Mouse (Mus musculus): ENCODE measurements at regions not wholly inside any gene's neighbourhood (a gene's known extent, or its start where the extent isn't known, plus 50 kb on each side); places are given as distances from the start of the nearest gene placed in this dataset.

DNA sequence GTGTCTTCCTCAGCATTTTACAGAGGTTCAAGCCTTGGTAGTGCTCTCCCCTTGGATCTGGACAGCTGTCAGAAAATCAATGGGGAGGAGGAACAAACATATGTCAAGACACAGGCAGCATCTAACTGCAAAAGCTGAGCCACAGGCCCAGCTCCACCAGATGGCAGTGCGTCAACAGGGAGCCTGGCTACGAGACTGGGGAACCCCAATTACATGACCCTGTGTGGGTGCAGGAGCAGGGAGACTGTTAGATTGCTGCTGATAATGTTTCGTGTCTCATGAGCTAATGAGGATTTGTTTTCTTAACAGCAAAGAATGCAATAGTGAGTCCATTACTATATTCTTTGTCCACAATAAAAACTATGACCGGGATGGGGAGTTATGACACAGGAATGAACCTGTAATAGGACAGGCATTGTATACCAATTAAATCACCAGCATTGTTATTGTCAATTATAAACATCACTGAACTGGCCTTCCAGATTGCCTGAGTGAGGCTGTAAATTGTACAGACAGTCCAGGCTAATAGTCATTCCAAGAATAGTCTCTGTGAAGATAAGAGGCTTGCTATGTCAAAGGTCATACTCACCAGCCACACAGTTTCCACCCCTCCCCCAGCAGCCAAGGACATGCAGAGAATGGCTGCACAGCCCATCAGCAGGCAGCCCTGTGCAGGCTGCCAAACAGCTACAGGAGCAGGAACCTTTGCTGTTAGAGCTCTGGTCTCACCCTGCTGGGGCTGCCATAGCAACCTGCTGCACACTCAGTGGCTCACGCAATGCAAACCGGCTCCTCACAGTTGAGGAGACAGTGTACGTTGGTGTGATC is 58.8 kb upstream of the Barx2 start:
- intact Hi-C loops (cut with DNase I), result loop anchor here (1.0 to 5.0 kb wide), 2 partner anchors 60 to 187 kb away; no protein-coding TSS in a partner anchor
- no peak for DNase-seq (ENCODE audit: low spot score)

DNA sequence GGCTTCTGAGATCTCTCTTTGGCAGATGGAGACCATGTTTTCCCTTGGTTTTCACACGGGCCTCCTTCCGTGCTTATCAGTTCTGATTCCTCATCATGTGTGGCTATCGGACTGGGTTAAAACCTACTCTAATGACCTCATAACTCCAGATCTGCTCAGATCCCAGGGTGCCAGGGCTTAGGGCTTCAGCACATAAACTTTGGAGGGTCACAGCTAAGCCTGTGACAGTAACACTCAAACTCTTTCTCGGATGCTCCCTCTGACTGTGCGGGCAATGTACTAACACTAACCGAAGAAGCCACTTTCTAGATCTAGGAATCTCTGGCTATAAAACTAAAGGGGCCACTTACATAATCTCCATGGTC is 59.3 kb upstream of the Barx2 start:
- intact Hi-C loops (cut with DNase I), result loop anchor here (5.0 kb wide), 1 partner anchor 60 kb away; no protein-coding TSS in a partner anchor
- DNase-seq (ENCODE audit: low spot score), result no peak

DNA sequence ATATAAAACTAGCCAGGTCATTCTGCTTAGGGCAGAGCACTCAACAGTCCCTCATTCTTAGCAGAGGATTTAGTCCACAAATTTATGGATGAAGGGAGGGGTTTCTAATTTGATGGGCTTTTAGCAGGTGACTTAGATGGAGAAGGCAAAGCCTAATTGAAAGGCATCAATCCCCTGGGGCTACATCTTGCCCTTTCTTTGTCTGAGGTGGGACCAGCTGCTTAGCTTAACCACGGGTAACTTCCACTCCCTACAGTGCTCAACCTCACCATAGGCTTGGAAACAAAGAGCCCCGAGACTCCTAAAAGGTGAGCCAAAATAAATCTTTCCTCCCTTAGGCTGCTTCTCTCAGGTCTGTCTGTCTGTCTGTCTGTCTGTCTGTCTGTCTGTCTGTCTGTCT is 62.9 kb upstream of the Barx2 start:
- intact Hi-C loops (cut with DNase I), result no loop called here
- DNase-seq (ENCODE audit: low spot score), result no peak

DNA sequence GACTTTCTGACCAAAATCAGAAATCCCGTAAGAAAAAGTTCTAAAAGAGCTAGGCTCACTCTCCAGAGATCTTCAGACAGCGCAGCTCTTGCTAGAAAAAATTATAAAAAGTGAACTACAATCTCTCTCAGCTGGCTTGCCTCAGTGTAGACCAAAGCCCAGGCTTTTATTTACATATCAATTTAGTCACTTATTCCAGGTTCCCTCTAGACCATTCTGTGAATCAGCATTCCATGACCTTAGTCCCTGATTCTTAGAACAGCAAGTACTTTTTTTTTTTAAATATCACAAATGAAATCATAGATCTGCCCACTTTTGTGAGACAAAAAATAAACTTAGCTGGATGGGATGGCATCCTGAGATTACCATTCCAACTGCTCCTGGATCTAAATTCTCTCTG is 64.8 kb upstream of the Barx2 start:
- intact Hi-C loops (cut with DNase I), result no loop called here

DNA sequence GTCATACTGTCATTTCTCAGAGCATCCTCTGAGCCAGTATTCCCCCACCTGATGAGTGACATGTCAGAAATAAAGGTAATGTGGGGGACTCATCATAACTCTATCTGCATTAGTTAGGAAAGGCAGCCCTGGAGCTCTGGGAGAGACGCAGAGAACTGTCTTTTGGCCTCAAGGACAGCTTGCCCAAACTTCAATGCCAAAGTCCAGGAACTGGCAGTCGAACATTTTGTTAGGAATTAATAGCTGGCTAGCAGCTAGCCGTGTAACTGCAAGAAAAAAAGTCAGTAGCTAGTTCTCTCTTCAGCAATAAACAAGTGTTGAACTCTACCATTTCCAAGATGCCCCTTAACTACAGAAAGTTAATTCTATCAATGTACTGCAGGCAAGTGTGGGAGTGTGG is 65.9 kb upstream of the Barx2 start:
- no peak for DNase-seq (ENCODE audit: low spot score)
- intact Hi-C loops (cut with DNase I), result no loop called here

More for the DNA sequence above, 64.8 kb upstream of the Barx2 start:
- no peak for DNase-seq (ENCODE audit: low spot score)

DNA sequence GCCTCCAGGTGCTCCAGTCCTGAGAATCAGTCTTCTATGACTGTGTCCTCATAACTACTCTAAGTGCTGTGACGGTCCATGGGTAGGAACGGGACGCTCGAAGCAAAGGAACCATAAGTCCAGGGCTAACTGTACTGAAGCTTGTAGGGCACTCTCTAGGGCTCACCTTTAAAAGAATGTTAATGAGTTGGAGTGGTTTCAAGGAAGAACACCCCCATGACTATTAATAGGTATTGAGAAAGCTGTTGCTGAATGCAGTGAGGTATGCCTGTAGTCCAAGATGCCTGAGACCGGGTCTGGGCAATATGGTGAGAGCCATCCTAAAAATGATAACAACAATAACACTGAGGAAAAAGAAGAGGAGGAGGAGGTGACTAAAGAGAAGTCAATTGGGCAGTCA is 67.2 kb upstream of the Barx2 start:
- intact Hi-C loops (cut with DNase I), result no loop called here
- no peak for DNase-seq (ENCODE audit: low spot score)

DNA sequence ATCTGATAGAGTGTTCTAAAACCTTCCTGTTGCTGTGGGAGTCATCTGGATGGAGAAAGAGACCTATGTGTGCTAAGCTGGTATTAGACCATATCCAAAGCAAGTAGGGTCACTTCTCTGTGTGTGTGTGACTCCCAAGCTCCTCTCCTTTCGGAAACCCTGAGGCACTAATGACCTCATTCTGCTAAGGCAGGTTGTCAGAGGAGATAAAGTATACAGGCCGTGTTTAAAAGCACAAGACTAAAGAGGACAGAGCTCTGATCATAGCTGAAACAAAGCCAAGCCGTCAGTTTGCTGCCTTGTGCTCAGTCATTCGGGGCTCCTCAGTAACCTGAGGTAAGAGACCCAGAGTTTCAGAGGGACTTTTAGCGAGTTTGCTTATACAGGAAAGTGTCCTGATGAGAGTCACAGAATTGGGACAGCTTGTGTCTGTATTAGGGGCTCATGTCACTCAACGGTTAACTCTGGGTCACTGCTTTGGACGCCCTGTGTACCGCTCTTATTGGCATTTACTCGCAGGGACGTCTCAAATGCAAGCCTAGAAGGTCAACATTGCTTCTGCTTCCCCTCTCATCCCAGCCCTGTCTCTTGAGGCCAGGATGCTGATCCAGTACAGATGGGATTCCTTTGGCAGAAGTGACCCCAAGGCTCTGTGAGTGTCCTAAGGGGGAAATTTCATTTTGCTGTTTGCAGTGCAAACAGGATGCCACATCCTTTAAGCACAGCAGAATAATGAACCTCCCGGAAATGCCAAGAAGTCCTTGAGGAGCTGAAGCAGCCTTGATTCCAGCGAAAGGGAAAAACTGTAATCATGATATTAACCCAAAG is 70.7 kb upstream of the Barx2 start:
- no peak for DNase-seq (ENCODE audit: low spot score)
- intact Hi-C loops (cut with DNase I), result no loop called here

DNA sequence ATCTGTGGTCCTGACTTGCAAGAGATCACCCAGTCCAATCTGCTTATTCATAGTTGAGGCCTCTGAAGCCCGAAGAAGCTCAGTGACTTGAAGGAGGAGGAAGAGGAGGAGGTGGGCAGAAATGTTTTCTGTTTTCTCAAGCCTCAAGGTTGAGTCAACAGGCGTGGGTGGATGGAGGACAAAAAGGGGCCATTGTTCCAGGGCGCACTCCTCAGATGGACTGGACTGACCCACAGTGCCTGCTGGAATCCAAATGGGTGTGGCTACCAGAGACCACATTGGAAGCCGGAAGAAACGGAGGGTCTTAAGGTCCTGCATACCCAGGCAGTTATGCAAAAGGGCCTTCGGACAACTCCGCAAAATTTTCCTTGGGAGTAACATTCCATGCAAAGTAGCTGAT is 75.6 kb upstream of the Barx2 start:
- no peak for DNase-seq (ENCODE audit: low spot score)
- intact Hi-C loops (cut with DNase I), result no loop called here

DNA sequence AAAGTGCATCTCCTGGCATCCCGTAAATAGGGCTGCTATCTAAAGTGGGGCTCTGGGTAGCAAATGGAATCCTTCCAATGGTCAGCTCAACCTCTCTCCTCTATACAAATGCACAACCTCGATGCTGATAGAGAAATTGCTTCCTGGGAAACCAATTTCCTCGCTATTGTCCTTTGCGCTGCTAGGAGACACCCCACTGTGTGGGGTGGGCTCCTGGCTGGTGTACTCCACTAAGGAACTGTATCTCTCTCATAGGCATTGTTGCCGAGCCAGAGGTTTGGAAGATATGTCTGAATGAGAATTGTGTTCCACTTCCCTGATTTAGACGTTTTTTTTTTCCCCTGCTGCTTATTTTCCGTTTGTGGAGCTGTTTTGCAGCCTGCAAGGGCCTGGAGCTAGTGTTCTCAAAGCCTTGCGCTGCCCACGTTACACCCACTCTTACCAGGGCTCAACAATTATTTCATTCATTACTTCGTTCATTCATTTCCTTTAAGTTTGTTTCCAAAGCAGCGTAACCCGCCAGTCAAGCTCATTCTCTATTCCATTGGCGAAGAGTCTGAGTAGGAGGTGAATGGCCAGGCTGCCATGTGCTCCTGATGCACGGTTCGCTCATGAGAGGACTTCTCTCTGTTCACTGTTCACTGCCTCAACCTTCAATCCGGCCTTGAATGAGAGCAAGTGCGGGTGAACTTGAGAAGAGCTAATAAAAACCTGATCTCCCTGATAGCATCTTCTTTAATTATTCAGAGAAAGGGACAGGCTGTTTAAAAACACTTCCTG is 76.5 kb upstream of the Barx2 start:
- intact Hi-C loops (cut with DNase I), result no loop called here
- no peak for DNase-seq (ENCODE audit: low spot score)

DNA sequence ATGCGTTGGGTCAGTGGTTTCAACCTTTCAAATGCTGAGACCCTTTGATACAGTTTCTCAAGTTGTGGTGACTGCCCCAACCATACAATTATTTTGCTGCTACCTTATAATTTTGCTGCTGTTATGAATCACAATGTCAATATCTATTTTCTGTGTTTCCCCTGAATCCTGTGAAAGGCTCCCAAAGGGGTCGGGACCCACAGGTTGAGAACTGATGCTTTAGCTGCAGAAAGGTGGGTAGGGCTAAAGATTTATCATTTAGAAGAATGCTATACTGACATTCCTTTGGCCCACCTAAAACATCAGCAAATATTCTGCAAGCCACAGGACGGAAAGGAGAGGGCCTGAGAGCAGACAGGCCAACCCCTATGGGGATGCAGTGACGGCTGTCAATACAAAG is 77.2 kb upstream of the Barx2 start:
- DNase-seq (ENCODE audit: low spot score), result no peak
- intact Hi-C loops (cut with DNase I), result no loop called here

DNA sequence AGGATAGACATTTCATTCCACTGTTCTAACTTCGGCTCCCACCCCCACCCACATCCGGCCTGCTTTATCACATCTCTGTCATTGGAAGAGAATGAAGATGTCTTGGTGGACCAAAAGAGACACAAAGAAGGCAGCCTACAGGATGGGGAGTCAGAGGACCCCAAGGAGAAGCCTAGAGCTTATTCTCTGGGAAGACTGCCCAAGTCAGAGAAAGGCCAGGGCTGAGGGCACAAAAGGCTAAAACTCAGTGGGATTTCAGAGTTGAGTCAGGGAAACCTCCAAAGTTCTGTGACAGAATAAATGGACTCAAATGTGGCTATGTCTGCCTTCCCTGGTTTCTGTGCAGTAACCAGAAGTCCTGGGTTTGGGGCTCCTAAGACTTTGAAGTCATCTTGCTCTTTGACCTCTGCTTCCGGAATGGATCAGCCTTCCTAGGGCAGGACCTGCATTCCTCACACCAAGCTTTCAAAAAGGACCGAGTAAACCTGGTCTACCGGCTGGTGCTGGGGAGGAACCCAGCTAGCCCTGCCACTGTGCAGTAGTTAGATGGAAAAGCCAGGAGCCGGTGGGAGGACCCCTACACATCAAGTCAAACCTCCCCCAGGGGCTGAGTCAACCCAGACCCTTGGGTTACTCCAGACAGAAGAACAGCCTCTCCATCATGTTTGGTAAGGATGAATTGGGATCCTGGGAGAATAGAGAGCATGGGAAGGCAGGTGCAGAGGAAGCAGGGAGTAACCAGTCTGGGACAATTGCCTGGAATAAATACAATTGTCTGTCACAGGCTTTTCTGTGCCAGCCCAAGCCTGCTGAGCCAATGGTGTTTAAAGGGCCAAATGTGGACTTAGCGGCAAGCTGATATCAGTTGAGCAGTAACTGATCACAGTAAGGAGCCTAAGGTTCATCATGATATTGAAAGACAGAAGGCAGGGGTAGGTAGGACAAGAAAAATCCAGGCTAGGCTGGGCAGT is 80.7 kb upstream of the Barx2 start:
- DNase-seq (ENCODE audit: low spot score), result no peak
- intact Hi-C loops (cut with DNase I), result no loop called here

DNA sequence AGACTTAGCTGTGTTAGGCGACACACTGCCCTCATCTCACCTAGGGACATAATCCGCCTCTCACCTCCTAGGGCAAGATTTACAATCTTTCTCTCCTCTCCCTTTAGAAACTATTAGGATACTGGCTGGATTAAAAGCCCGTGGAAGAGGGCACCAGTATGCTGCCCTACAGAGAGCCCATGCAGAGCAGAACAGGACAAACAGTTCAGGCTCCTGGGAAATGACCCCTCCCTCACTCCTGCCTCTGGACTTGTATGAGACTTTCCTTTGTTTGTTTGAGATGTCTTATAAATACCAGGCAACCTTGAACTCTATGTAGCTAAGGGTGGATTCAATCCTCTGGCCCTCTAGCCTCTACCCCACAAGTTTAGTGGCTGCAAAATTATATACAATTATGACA is 81.8 kb upstream of the Barx2 start:
- intact Hi-C loops (cut with DNase I), result no loop called here
- no peak for DNase-seq (ENCODE audit: low spot score)

DNA sequence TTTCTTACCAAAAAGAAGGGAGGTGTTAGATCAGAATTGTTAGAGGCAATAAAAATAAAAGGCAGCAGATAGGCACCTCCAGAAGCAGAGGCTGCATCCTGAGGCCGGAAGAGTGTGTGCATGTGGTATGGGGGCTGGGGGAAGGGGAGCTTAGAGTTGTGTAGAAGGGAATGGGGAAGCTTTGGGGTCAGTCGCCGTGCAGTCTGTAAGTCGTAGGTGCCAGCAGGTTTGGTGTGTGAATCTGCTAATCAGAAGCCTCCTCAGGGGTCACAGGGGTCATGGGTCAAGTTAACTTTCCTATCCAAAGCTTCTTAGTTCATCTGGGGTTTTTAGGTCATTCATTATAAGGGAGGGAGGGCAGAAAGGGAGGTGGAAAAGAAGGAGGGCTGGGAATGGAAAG is 82.4 kb upstream of the Barx2 start:
- intact Hi-C loops (cut with DNase I), result no loop called here
- DNase-seq (ENCODE audit: low spot score), result no peak

DNA sequence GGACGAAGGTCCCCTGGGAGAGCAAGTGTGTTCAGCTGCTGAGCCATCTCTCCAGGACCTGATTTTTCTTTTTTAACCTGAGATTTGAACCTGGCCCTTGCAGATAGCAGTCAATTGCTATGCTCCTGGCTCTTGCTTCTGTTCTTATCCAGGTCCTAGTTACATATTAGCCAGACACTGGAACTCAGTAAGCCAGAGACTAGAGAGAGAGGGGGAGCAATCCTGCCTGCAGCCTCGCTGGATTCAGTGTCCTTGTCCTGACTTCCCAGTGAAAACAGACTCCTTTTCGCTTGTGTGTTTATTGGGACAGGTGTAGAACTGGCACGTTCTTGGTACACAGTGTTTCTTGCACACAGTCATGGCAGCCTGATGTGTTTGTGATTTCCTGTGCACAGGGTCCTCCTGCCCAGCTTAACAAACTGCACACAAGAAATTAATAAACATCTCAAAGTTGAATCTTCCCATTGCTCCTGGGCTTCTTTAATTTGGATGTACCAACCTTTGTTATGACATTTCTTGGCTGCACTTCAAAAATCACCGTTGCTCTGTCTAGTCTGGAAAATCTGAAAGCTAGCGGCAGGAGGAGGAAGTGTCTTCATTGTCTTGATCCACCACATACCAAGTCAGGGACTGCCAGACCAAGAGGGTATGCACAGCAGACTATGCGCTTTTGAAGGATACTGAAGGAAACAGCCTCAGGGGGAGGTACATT is 83.4 kb upstream of the Barx2 start:
- intact Hi-C loops (cut with DNase I), result no loop called here
- DNase-seq (ENCODE audit: low spot score), result no peak

DNA sequence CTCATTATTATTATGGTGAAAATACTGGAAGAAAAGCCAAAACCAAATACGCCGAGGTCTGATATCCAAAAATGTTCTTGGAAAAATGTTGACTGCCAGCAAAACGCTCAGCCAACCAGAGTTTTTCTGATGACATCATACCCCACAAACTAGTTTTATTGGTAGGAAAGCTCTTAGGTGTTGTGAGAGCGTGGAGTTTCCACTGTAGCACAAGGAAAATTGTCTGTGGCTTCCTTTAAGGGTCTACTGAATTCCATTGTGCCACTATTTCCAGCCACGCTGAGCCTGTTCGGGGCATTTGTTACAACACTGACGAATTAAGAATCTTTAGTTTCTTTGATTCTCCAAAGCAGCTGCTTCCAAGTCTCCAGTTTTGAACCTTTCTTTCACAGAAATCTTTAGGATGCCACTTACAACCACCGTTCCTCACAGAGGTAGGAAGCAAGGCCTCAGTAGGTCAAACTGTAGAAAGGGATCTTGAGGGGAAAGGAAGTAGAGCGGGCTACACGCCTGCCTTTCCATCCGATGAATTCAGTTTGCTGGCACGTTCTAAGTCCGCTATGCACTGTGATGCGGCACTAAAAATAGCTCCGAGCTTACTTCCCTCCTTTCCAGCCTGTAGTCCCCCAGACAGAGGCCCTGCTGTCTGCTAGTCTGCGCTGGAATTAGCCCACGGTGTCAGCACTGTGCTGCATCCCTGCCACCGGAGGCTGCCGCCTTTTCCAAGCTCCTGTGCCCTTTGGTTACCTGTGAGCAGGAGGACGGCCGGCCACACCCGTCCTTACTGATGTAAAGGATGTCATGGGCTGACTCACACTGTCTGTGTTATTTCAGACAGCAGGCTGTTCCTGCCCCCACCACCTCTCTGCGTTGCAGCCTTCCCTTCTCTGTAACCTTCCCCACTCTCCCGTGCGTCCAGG is 84.2 kb upstream of the Barx2 start:
- intact Hi-C loops (cut with DNase I), result no loop called here

DNA sequence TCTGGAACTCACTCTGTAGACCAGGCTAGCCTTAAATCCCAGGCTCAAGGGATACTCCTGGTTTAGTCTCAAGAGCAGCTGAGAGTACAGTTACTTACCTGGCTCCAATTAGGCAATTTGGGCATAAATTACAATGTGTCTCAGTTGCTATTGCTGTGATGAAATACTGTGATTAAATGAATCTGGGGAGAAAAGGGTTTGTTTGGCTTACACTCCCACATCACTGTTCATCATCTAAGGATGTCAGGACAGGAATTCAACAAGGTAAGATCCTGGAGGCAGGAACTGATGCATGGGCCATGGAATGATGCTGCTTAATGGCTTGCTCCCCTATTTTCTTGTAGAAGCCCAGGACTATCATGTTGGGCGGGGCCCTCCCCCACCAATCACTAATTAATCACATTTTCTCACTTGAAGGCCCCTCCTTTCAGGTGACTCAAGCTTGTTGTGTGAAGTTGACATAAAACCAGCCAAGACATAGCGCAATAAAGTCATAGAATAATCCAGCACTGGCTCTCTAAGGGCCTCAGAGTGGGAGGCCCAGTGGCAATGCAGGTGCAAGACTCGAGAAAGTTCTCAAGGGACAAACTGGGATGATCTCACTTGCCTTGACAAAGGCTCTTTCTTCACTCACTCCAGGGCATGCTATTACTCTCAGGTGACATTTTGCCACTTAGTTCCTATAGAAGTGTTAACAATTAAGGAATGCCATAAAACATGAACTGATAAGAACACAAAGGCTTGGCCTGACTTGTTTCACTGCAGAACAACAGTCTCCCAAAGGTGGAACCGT is 85.4 kb upstream of the Barx2 start:
- intact Hi-C loops (cut with DNase I), result no loop called here

More for the DNA sequence above, 84.2 kb upstream of the Barx2 start:
- no peak for DNase-seq (ENCODE audit: low spot score)

DNA sequence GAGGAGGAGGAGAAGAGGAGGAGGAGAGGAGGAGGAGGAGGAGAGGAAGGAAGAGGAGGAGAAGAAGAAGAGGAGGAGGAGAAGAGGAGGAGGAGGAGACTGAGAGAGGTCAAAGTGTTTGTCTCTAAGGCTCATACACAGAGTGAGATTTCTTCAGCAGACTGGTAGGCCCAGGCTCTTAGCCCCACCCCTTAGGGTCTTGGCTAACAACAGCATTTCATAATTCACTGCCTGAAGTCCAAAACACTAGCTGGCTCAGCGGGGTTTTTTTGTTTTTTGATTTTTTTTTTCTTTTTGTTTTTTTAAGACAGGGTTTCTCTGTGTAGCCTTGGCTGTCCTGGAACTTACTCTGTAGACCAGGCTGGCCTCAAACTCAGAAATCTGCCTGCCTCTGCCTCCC is 86.5 kb upstream of the Barx2 start:
- no peak for DNase-seq (ENCODE audit: low spot score)
- intact Hi-C loops (cut with DNase I), result no loop called here

More for the DNA sequence above, 85.4 kb upstream of the Barx2 start:
- no peak for DNase-seq (ENCODE audit: low spot score)
